Mouse (Mus musculus): ENCODE measurements around the gene Farp1. TPM values are rescaled to one million over a fixed set of nuclear protein-coding genes. Genes with fewer than 3 reads are reported as not detected.

Gene Farp1
- polyA plus RNA-seq, 1 experiment from 2014 or later = 22.0 TPM

GRCm38 (mm10) chr14:121294484-121294883 is 259.5 kb downstream of the Farp1 start:
- Histone ChIP-seq H3K27ac (ENCODE audit: low read length) (no peak overlapping the region), H3K9me3 (ENCODE audit: control insufficient read depth, low read length) (no peaks in the 10 kb centered on the region), H3K27me3 (ENCODE audit: control insufficient read depth, insufficient read depth, low read depth, low read length) (no peaks in the 10 kb centered on the region), H3K9ac (ENCODE audit: low read length) (no peak overlapping the region), H3K4me3 (ENCODE audit: low read length) (no peak overlapping the region), H3K4me2 (ENCODE audit: low read depth, low read length) (no peak overlapping the region), H3K4me1 (replicated peaks; ENCODE audit: control insufficient read depth, insufficient read depth, low read length) (0 out of 2 replicates have a peak, but pooled peaks cover 3% of the 10 kb centered on the region), H3K36me3 (ENCODE audit: control insufficient read depth, insufficient read depth, low read length) (peaks cover 28% of the 10 kb centered on the region)
- 56% methylated on average over 12 of the region's 12 CpGs for WGBS
- peak; percentile 64; the same call in 1 of the 2 replicates for ATAC-seq (ENCODE audit: low read depth)

GRCm38 (mm10) chr14:121297103-121297502 is 262.1 kb downstream of the Farp1 start:
- ATAC-seq (ENCODE audit: low read depth) = no peak
- WGBS = 94% methylated on average over 6 of the region's 6 CpGs
- Histone ChIP-seq H3K9ac (ENCODE audit: low read length) (no peak overlapping the region), H3K9me3 (ENCODE audit: control insufficient read depth, low read length) (no peaks in the 10 kb centered on the region), H3K36me3 (ENCODE audit: control insufficient read depth, insufficient read depth, low read length) (peaks cover 24% of the 10 kb centered on the region), H3K27me3 (ENCODE audit: control insufficient read depth, insufficient read depth, low read depth, low read length) (no peaks in the 10 kb centered on the region), H3K4me2 (ENCODE audit: low read depth, low read length) (no peak overlapping the region), H3K4me3 (ENCODE audit: low read length) (no peak overlapping the region), H3K27ac (ENCODE audit: low read length) (no peak overlapping the region), H3K4me1 (replicated peaks; ENCODE audit: control insufficient read depth, insufficient read depth, low read length) (0 out of 2 replicates have a peak, but pooled peaks cover 3% of the 10 kb centered on the region)

- no peak overlapping the region for H3K27ac ChIP-seq (ENCODE audit: low read length)
- ATAC-seq (ENCODE audit: low read depth) = no peak
- no peak overlapping the region for H3K4me3 ChIP-seq (ENCODE audit: low read length)
- no peak overlapping the region for H3K9ac ChIP-seq (ENCODE audit: low read length)
- 70% methylated on average over 5 of the region's 5 CpGs for WGBS
- H3K4me2 ChIP-seq (ENCODE audit: low read depth, low read length) = no peak overlapping the region
- peaks cover 14% of the 10 kb centered on the region for H3K36me3 ChIP-seq (ENCODE audit: control insufficient read depth, insufficient read depth, low read length)
- H3K9me3 ChIP-seq (ENCODE audit: control insufficient read depth, low read length) = no peaks in the 10 kb centered on the region
- no peaks in the 10 kb centered on the region for H3K27me3 ChIP-seq (ENCODE audit: control insufficient read depth, insufficient read depth, low read depth, low read length)
- 0 out of 2 replicates have a peak, but pooled peaks cover 4% of the 10 kb centered on the region for H3K4me1 ChIP-seq (replicated peaks; ENCODE audit: control insufficient read depth, insufficient read depth, low read length)
These were observed 263.5 kb downstream of the Farp1 start for GRCm38 (mm10) chr14:121298537-121298936.

- H3K27ac ChIP-seq (ENCODE audit: low read length) = no peak overlapping the region
- no peak overlapping the region for H3K4me3 ChIP-seq (ENCODE audit: low read length)
- peaks cover 10% of the 10 kb centered on the region for H3K36me3 ChIP-seq (ENCODE audit: control insufficient read depth, insufficient read depth, low read length)
- peaks cover 7% of the 10 kb centered on the region; the same call in 1 of the 2 replicates for H3K4me1 ChIP-seq (replicated peaks; ENCODE audit: control insufficient read depth, insufficient read depth, low read length)
- ATAC-seq (ENCODE audit: low read depth) = no peak
- H3K9me3 ChIP-seq (ENCODE audit: control insufficient read depth, low read length) = no peaks in the 10 kb centered on the region
- WGBS = 81% methylated on average over 9 of the region's 9 CpGs
- no peak overlapping the region for H3K9ac ChIP-seq (ENCODE audit: low read length)
- no peaks in the 10 kb centered on the region for H3K27me3 ChIP-seq (ENCODE audit: control insufficient read depth, insufficient read depth, low read depth, low read length)
- H3K4me2 ChIP-seq (ENCODE audit: low read depth, low read length) = no peak overlapping the region
These were observed 264.1 kb downstream of the Farp1 start for GRCm38 (mm10) chr14:121299093-121299492.

GRCm38 (mm10) chr14:121304523-121304922 is 269.5 kb downstream of the Farp1 start:
- H3K4me2 ChIP-seq (ENCODE audit: low read depth, low read length) = no peak overlapping the region
- H3K27me3 ChIP-seq (ENCODE audit: control insufficient read depth, insufficient read depth, low read depth, low read length) = no peaks in the 10 kb centered on the region
- WGBS = 55% methylated on average over 7 of the region's 7 CpGs
- no peak overlapping the region for H3K27ac ChIP-seq (ENCODE audit: low read length)
- peaks cover 4% of the 10 kb centered on the region; the same call in 1 of the 2 replicates for H3K4me1 ChIP-seq (replicated peaks; ENCODE audit: control insufficient read depth, insufficient read depth, low read length)
- no peak overlapping the region for H3K9ac ChIP-seq (ENCODE audit: low read length)
- H3K36me3 ChIP-seq (ENCODE audit: control insufficient read depth, insufficient read depth, low read length) = peaks cover 7% of the 10 kb centered on the region
- no peaks in the 10 kb centered on the region for H3K9me3 ChIP-seq (ENCODE audit: control insufficient read depth, low read length)
- H3K4me3 ChIP-seq (ENCODE audit: low read length) = no peak overlapping the region
- ATAC-seq (ENCODE audit: low read depth) = no peak

- H3K27me3 ChIP-seq (ENCODE audit: control insufficient read depth, insufficient read depth, low read depth, low read length) = no peaks in the 10 kb centered on the region
- no peaks in the 10 kb centered on the region for H3K9me3 ChIP-seq (ENCODE audit: control insufficient read depth, low read length)
- WGBS = 77% methylated on average over 8 of the region's 8 CpGs
- peaks cover 4% of the 10 kb centered on the region; the same call in 1 of the 2 replicates for H3K4me1 ChIP-seq (replicated peaks; ENCODE audit: control insufficient read depth, insufficient read depth, low read length)
- H3K4me2 ChIP-seq (ENCODE audit: low read depth, low read length) = no peak overlapping the region
- peaks cover 7% of the 10 kb centered on the region for H3K36me3 ChIP-seq (ENCODE audit: control insufficient read depth, insufficient read depth, low read length)
- no peak overlapping the region for H3K9ac ChIP-seq (ENCODE audit: low read length)
- H3K4me3 ChIP-seq (ENCODE audit: low read length) = no peak overlapping the region
- H3K27ac ChIP-seq (ENCODE audit: low read length) = no peak overlapping the region
- ATAC-seq (ENCODE audit: low read depth) = no peak
These were observed 270.5 kb downstream of the Farp1 start for GRCm38 (mm10) chr14:121305316-121306064.

- Histone ChIP-seq H3K4me3 (ENCODE audit: low read length) (no peak overlapping the region), H3K27me3 (ENCODE audit: control insufficient read depth, insufficient read depth, low read depth, low read length) (no peaks in the 10 kb centered on the region), H3K9ac (ENCODE audit: low read length) (no peak overlapping the region), H3K9me3 (ENCODE audit: control insufficient read depth, low read length) (no peaks in the 10 kb centered on the region), H3K4me1 (replicated peaks; ENCODE audit: control insufficient read depth, insufficient read depth, low read length) (peaks cover 5% of the 10 kb centered on the region), H3K4me2 (ENCODE audit: low read depth, low read length) (no peak overlapping the region), H3K36me3 (ENCODE audit: control insufficient read depth, insufficient read depth, low read length) (no peaks in the 10 kb centered on the region; the same call in 1 of the 2 replicates), H3K27ac (ENCODE audit: low read length) (no peak overlapping the region)
- ATAC-seq (ENCODE audit: low read depth) = no peak
- whole genome bisulfite sequencing = 67% methylated on average over 3 of the region's 3 CpGs
These were observed 274.9 kb downstream of the Farp1 start for GRCm38 (mm10) chr14:121309909-121310308.

- Histone ChIP-seq H3K9ac (ENCODE audit: low read length) (no peak overlapping the region), H3K4me1 (replicated peaks; ENCODE audit: control insufficient read depth, insufficient read depth, low read length) (peaks cover 10% of the 10 kb centered on the region), H3K4me2 (ENCODE audit: low read depth, low read length) (no peak overlapping the region), H3K9me3 (ENCODE audit: control insufficient read depth, low read length) (no peaks in the 10 kb centered on the region), H3K36me3 (ENCODE audit: control insufficient read depth, insufficient read depth, low read length) (no peaks in the 10 kb centered on the region; the same call in 1 of the 2 replicates), H3K4me3 (ENCODE audit: low read length) (no peak overlapping the region), H3K27ac (ENCODE audit: low read length) (no peak overlapping the region), H3K27me3 (ENCODE audit: control insufficient read depth, insufficient read depth, low read depth, low read length) (no peaks in the 10 kb centered on the region)
- 70% methylated on average over 6 of the region's 6 CpGs for WGBS
- peak; percentile 21; the same call in 1 of the 2 replicates for ATAC-seq (ENCODE audit: low read depth)
These were observed 275.5 kb downstream of the Farp1 start for GRCm38 (mm10) chr14:121310325-121311080.

- H3K4me2 ChIP-seq (ENCODE audit: low read depth, low read length) = no peak overlapping the region
- ATAC-seq (ENCODE audit: low read depth) = no peak
- H3K9ac ChIP-seq (ENCODE audit: low read length) = no peak overlapping the region
- no peaks in the 10 kb centered on the region; the same call in 1 of the 2 replicates for H3K36me3 ChIP-seq (ENCODE audit: control insufficient read depth, insufficient read depth, low read length)
- no peaks in the 10 kb centered on the region for H3K9me3 ChIP-seq (ENCODE audit: control insufficient read depth, low read length)
- no peak overlapping the region for H3K4me3 ChIP-seq (ENCODE audit: low read length)
- no peaks in the 10 kb centered on the region for H3K27me3 ChIP-seq (ENCODE audit: control insufficient read depth, insufficient read depth, low read depth, low read length)
- peaks cover 11% of the 10 kb centered on the region for H3K4me1 ChIP-seq (replicated peaks; ENCODE audit: control insufficient read depth, insufficient read depth, low read length)
- WGBS = 65% methylated on average over 2 of the region's 2 CpGs
- H3K27ac ChIP-seq (ENCODE audit: low read length) = no peak overlapping the region
These were observed 276.1 kb downstream of the Farp1 start for GRCm38 (mm10) chr14:121311083-121311482.
